Mouse (Mus musculus) cerebellum, adult 2 months (tissue): ENCODE results near the gene Spata2.

Source experiments
- CTCF ChIP-seq: fragments of 200-500 bp; IDR thresholded peaks from 2 replicates; pipeline ENCODE4 v1.5.1; 2011; ENCODE audit warnings: low read depth, mild to moderate bottlenecking, control low read depth, low read length, moderate library complexity, borderline replicate concordance; ENCODE audit not compliant: insufficient read depth
- POLR2A ChIP-seq: fragments of 200-500 bp; IDR thresholded peaks from 2 replicates; pipeline ENCODE4 v1.6.1; 2011; ENCODE audit warnings: low read length, control low read depth, borderline replicate concordance; ENCODE audit not compliant: insufficient read depth

DNA sequence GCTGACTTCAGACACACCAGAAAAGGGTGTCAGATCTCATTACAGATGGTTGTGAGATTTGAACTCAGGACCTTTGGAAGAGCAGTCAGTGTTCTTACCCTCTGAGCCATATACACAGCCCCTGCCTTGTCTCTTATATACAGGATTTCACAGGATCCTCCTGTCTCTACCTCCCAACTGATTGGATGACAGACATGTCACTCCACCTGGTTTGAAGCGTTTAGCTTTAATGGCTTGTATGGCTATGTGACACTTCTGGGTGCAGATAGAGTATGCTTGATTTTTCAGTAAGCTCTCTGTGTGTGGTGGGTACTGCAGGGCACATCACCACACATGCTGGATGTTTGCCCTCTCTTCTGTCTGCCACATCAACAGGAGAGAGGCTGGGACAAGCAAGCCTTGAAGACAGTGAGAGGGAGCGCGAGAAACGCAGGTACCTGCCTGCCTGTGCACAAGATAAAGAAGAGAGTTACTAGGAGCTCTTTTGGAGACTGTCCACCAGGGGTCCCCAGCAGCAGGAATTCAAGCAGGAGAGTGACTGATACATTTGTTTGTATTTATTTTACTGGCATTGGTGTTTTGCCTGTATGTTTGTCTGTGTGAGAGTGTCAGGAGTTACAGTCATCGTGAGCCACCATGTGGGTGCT, 27.0 kb upstream of the Spata2 start:
- TF ChIP-seq POLR2A (no peak), CTCF (no peak)
